In the genomic region with DNA sequence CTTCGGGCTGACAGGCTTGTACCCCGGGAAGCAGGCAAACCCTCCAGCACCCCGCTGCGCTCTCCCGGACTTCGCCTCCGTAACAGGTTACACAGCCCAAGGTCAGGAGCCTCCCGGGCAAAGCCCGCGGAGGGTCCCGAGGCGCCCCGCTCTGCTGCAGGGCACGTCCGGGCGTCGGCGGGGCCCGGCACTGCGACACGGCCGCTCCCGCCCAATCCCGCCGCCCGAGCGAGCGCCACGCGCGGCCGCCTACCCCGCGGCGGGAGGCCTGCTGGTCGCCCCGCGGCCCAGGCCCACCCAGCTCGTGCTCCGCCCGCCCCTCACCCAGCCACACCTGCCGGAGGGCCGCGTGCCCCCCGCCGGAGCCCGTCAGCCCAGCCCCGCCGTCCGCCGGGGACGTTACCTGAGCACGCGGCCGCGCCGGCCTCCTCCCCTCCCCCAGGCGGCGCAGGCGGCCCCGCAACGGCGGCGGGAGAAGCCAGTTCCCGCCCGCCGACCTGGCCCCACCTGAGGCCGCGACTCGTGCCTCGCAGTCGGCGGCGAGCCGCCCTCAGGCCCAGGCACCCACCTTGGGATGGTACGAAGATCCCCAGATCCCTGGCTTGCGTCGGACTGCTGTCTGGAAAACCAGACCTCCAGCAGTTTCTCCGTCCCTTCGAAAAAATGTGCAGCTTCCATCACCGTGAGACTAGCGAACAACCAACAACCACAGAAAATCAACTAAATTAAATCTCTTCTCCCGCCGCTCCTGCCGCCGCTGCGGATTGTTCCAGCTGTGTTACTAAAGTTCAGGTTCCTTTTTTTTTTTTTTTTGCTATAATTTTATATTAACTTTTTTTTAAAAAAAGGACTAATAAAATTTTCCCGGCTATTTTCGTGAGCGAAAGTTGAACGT, we compare ENCODE assay signal across 8 mouse cellular contexts. TPM values are rescaled to one million over a fixed set of nuclear protein-coding genes. Genes with fewer than 3 reads are reported as not detected.
DNase-seq lines count a peak whose midpoint lies in the region; ATAC-seq and TF ChIP-seq lines count a peak whose summit lies in the region.
"Not testable (repeated sequence)": the region's sequence is repeated elsewhere in the genome, so short reads cannot be mapped to it uniquely, and the experiment has no call there.

No protein-coding gene starts in this region.

- intact Hi-C loops in heart, postnatal 14 days (cut with DNase I) = loop anchor here (2.0 kb wide), 2 partner anchors 43 to 47 kb away; a partner anchor contains a TSS

- TF ChIP-seq CTCF in E14TG2a.4 (conservative IDR thresholded peaks at IDR 0.05; ENCODE audit: low read length) = not testable (repeated sequence)

- peaks cover 32% of the 10 kb centered on the region for H3K36me3 ChIP-seq in E14TG2a.4 (ENCODE audit: insufficient read depth, low read length)
- H3K36me3 ChIP-seq in forebrain, embryonic 11.5 days (ENCODE audit: control insufficient read depth, insufficient read depth, low read length); neural tube, embryonic 13.5 days; stomach, embryonic 16.5 days (ENCODE audit: control insufficient read depth, insufficient read depth, low read length): not testable (repeated sequence)

- peak overlapping the region; percentile 72 for H3K4me2 ChIP-seq in forebrain, embryonic 11.5 days (ENCODE audit: low read depth, low read length, severe bottlenecking)
- peak overlapping the region; percentile 78 for H3K4me2 ChIP-seq in neural tube, embryonic 13.5 days
- peak overlapping the region; percentile 81 for H3K4me2 ChIP-seq in stomach, embryonic 16.5 days (ENCODE audit: low read depth, low read length)

- H3K4me3 ChIP-seq in E14TG2a.4 (replicated peaks; ENCODE audit: low read length) = peak overlapping the region; percentile 93
- H3K4me3 ChIP-seq in forebrain, embryonic 11.5 days (ENCODE audit: low read depth, low read length) = peak overlapping the region; percentile 99
- peak overlapping the region; percentile 88 for H3K4me3 ChIP-seq in neural tube, embryonic 13.5 days
- peak overlapping the region; percentile 91 for H3K4me3 ChIP-seq in stomach, embryonic 16.5 days (replicated peaks; ENCODE audit: low read length)

- peak overlapping the region; percentile 96 for H3K9ac ChIP-seq in forebrain, embryonic 11.5 days (ENCODE audit: low read length)
- peak overlapping the region; percentile 97 for H3K9ac ChIP-seq in neural tube, embryonic 13.5 days
- H3K9ac ChIP-seq in stomach, embryonic 16.5 days (ENCODE audit: low read length) = peak overlapping the region; percentile 98

- DNase-seq in forebrain, embryonic 11.5 days (ENCODE audit: low spot score) = peak; percentile 78
- DNase-seq in heart, postnatal 14 days = peak; percentile 45 to 61
- peak; percentile 27 to 66 for DNase-seq in kidney, postnatal 25 days
- peak; percentile 37 to 39 for DNase-seq in lung, adult 18-20 months

- H3K4me1 ChIP-seq in E14TG2a.4 (replicated peaks; ENCODE audit: low read depth, low read length) = peaks cover 43% of the 10 kb centered on the region
- not testable (repeated sequence) for H3K4me1 ChIP-seq in forebrain, embryonic 11.5 days (replicated peaks; ENCODE audit: control insufficient read depth, insufficient read depth, low read length)
- peaks cover 36% of the 10 kb centered on the region for H3K4me1 ChIP-seq in neural tube, embryonic 13.5 days (replicated peaks)
- H3K4me1 ChIP-seq in stomach, embryonic 16.5 days (ENCODE audit: control insufficient read depth, insufficient read depth, low read length) = peaks cover 18% of the 10 kb centered on the region

- H3K9me3 ChIP-seq in E14TG2a.4 (ENCODE audit: low read length); forebrain, embryonic 11.5 days (ENCODE audit: control insufficient read depth, low read length); neural tube, embryonic 13.5 days; stomach, embryonic 16.5 days (replicated peaks; ENCODE audit: control insufficient read depth, low read length): not testable (repeated sequence)

- peak; percentile 47; the same call in 1 of the 2 replicates for ATAC-seq in cerebellum, adult (ENCODE audit: insufficient number of reproducible peaks, low FRiP score, low TSS enrichment)
- peak; percentile 43 for ATAC-seq in forebrain, embryonic 11.5 days (replicated peaks; ENCODE audit: low FRiP score)
- ATAC-seq in neural tube, embryonic 13.5 days (ENCODE audit: low read depth) = peak; percentile 43
- peak; percentile 6; the same call in 1 of the 2 replicates for ATAC-seq in stomach, embryonic 16.5 days (ENCODE audit: insufficient read depth, low FRiP score)

- under 1% methylated on average over 78 of the region's 91 CpGs for WGBS in forebrain, embryonic 11.5 days
- WGBS in neural tube, embryonic 13.5 days = 1% methylated on average over 54 of the region's 91 CpGs
- under 1% methylated on average over 72 of the region's 91 CpGs for WGBS in stomach, embryonic 16.5 days

- H3K27me3 ChIP-seq in E14TG2a.4 (ENCODE audit: insufficient read depth, low read length) = peaks cover 17% of the 10 kb centered on the region
- not testable (repeated sequence) for H3K27me3 ChIP-seq in forebrain, embryonic 11.5 days (ENCODE audit: control insufficient read depth, insufficient read depth, low read length); neural tube, embryonic 13.5 days; stomach, embryonic 16.5 days (ENCODE audit: control insufficient read depth, insufficient read depth, low read length)

- H3K27ac ChIP-seq in forebrain, embryonic 11.5 days (ENCODE audit: low read depth, low read length) = peak overlapping the region; percentile 84
- peak overlapping the region; percentile 92 for H3K27ac ChIP-seq in neural tube, embryonic 13.5 days (replicated peaks)
- H3K27ac ChIP-seq in stomach, embryonic 16.5 days (ENCODE audit: low read length) = peak overlapping the region; percentile 94

RNA-seq across cellular contexts. Expression of a gene that starts 0.6 kb away (rescaled TPM):
- polyA plus RNA-seq in forebrain, embryonic 11.5 days (2014; fragmentation: Nextera tagmentation; extraction: Ambion mirVana) = 94.8 and 108 TPM in 2 replicates
- total RNA-seq in heart, postnatal 14 days (2021) = 10 to 100 TPM; 77.6 to 84.8 TPM
- 40.6 and 44.4 TPM in 2 replicates for polyA plus RNA-seq in neural tube, embryonic 13.5 days (2015; fragmentation: Nextera tagmentation; extraction: Ambion mirVana)
- polyA plus RNA-seq in stomach, embryonic 16.5 days (2015; fragmentation: Nextera tagmentation; extraction: Ambion mirVana) = 63.0 and 64.7 TPM in 2 replicates

RNA-seq across cellular contexts. Expression of a gene that starts 37.9 kb away (rescaled TPM):
- polyA plus RNA-seq in forebrain, embryonic 11.5 days (2014; fragmentation: Nextera tagmentation; extraction: Ambion mirVana) = 8.0 and 9.4 TPM in 2 replicates
- total RNA-seq in heart, postnatal 14 days (2021) = 10 to 100 TPM; 14.9 to 15.9 TPM
- 11.1 and 12.5 TPM in 2 replicates for polyA plus RNA-seq in neural tube, embryonic 13.5 days (2015; fragmentation: Nextera tagmentation; extraction: Ambion mirVana)
- 7.8 and 8.4 TPM in 2 replicates for polyA plus RNA-seq in stomach, embryonic 16.5 days (2015; fragmentation: Nextera tagmentation; extraction: Ambion mirVana)

RNA-seq across cellular contexts. Expression of a gene that starts 43.5 kb away (rescaled TPM):
- polyA plus RNA-seq in forebrain, embryonic 11.5 days (2014; fragmentation: Nextera tagmentation; extraction: Ambion mirVana) = 139 and 146 TPM in 2 replicates
- total RNA-seq in heart, postnatal 14 days (2021) = 10 to 100 TPM; 20.9 to 23.5 TPM
- 106 and 108 TPM in 2 replicates for polyA plus RNA-seq in neural tube, embryonic 13.5 days (2015; fragmentation: Nextera tagmentation; extraction: Ambion mirVana)
- polyA plus RNA-seq in stomach, embryonic 16.5 days (2015; fragmentation: Nextera tagmentation; extraction: Ambion mirVana) = 80.8 and 86.1 TPM in 2 replicates

RNA-seq across cellular contexts. Expression of a gene that starts 54.6 kb away (rescaled TPM):
- polyA plus RNA-seq in forebrain, embryonic 11.5 days (2014; fragmentation: Nextera tagmentation; extraction: Ambion mirVana) = 74.8 and 77.7 TPM in 2 replicates
- 10 to 100 TPM in 1 of 2 experiments, 1 to 10 TPM in 1; 8.2 to 11.2 TPM for total RNA-seq in heart, postnatal 14 days (2021)
- polyA plus RNA-seq in neural tube, embryonic 13.5 days (2015; fragmentation: Nextera tagmentation; extraction: Ambion mirVana) = 83.9 and 84.4 TPM in 2 replicates
- polyA plus RNA-seq in stomach, embryonic 16.5 days (2015; fragmentation: Nextera tagmentation; extraction: Ambion mirVana) = 50.6 and 55.3 TPM in 2 replicates

Comparison
In these comparisons a context has a peak if more than half of its experiments do, and no peak if none do; other contexts are left out.
1. Peak in every context shown above with its lines: DNase-seq, ATAC-seq, H3K4me3 ChIP-seq and H3K27ac ChIP-seq.